Mouse (Mus musculus) left cerebral cortex, adult 6 months (tissue): ENCODE results near the gene Olfr532. TPM values are rescaled to one million over a fixed set of nuclear protein-coding genes. Genes with fewer than 3 reads are reported as not detected.

Experiments used
- long read RNA-seq, 2 experiments: library from polyadenylated mRNA; unstranded; transcript quantifications; one replicate each; pipeline ENCODE4 v2.0.0; 2019 to 2020
- polyA plus RNA-seq: library from polyadenylated mRNA; unstranded; fragments of <200 nt; fragmentation: Nextera tagmentation; gene quantifications from 2 replicates; pipeline ENCODE4 v1.2.3, GENCODE M21; 2021

Olfr532 gene
- not detected in 2 replicates for polyA plus RNA-seq
- long read RNA-seq, experiment 1: 0 reads
- long read RNA-seq, experiment 2: 0 reads

DNA sequence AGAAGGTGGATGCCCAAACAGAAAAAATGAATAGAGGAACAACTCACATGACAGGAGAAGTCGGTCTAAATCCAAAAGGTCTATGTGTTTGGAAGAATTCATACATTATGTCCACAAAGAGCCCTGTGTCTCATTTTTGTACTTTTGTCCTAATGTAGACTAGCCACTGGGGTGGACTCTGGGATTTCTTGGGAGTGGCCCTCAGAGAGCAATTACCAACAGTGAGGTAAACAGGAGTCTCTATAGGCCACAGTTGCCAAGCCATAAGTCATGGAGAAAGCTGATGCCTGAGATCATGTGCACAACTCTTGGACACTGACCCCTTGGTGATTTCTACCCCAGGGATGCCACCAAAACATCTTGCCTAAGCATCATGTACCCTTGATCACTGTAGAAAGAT lies at the start of gene Olfr532:
Olfr532 (minus strand) TSS at position 101 of the 400 bp plus-strand sequence.

DNA sequence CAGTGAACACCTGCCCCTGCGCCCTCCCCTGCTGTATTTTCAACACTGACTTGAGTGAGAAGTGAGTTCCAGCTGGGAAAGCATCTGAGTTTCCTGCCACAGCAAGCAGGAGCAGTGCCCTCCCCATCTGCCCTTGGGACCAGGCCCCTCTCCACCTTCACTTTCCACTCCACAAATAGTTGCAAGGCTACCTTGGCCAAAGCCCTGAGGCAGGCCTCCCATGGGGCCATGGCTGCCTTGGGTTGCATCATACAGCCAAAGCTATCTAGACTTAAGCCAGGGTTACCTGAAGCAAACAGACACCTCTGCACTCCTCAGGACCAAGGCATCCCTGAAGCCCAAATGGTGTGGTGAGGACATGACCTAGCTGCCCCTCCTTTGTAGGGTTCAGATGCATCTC lies 41.6 kb upstream of the Olfr532 start, which contains the start of gene Olfr533:
Olfr533 (plus strand) TSS at position 301 of the 400 bp plus-strand sequence.

DNA sequence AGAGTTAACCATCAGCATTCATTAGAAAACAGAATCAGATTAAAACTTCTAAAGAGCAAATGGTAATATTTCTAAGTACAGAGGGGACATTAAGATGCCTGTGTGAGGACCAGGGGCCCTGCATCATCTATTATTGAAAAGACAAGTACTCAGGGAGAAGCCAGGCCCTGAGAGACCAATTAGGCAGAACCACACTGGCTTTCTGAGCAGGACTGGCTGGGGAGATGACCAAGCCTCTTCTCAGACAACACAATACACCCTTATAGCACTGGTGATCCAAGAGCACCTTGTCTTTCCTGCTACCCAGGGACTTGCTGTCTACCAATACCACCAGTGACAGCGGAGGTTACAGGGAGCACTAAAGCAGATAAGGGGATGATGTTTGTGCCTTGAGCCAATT lies 18.6 kb downstream of the Olfr532 start, which contains the start of gene Olfr531:
Olfr531 (minus strand) TSS at position 101 of the 400 bp plus-strand sequence.

DNA sequence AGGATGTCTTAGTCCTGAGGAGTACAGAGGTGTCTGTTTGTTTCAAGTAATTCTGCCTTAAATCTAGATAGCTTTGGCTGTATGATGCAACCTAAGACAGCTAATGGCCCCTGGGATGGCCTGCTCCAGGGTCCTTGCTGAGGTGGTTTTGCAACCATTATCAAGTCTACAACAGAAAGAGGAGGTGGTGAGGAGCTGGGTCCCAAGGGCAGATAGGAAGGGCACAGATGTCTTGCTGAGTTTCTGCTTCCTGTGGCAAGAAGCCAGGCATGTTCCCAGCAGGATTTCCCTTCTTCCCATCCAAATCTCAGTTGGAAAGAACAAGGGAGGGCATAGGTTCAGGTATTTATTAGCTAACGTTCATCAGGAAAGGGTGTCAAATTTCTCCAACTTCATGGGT lies 45.2 kb downstream of the Olfr532 start, which contains the start of gene Olfr530:
Olfr530 (minus strand) TSS at position 101 of the 400 bp plus-strand sequence.

Other genes with a start within 250 kb of the Olfr532 start
- gene Olfr523, start 248.4 kb downstream of the Olfr532 start, polyA plus RNA-seq: not detected in 2 replicates
- not detected in 2 replicates for gene Olfr524, start 215.7 kb downstream of the Olfr532 start, polyA plus RNA-seq
- gene Cd163l1, start 203.4 kb downstream of the Olfr532 start, polyA plus RNA-seq: not detected in 2 replicates
- not detected in 2 replicates for gene 5830411N06Rik, start 174.4 kb downstream of the Olfr532 start, polyA plus RNA-seq
- gene Olfr525, start 100.8 kb downstream of the Olfr532 start, polyA plus RNA-seq: not detected in 2 replicates
- not detected in 2 replicates for gene Olfr527, start 87.6 kb downstream of the Olfr532 start, polyA plus RNA-seq
- gene Olfr60, start 60.0 kb downstream of the Olfr532 start, polyA plus RNA-seq: not detected in 2 replicates
- gene Olfr530, start 45.3 kb downstream of the Olfr532 start, polyA plus RNA-seq: not detected in 2 replicates
- not detected in 2 replicates for gene Olfr531, start 18.7 kb downstream of the Olfr532 start, polyA plus RNA-seq
- gene Olfr533, start 41.7 kb upstream of the Olfr532 start, polyA plus RNA-seq: not detected in 2 replicates
- not detected in 2 replicates for gene Olfr535, start 62.6 kb upstream of the Olfr532 start, polyA plus RNA-seq
- gene Olfr536, start 85.8 kb upstream of the Olfr532 start, polyA plus RNA-seq: not detected in 2 replicates
- not detected in 2 replicates for gene Olfr538, start 146.2 kb upstream of the Olfr532 start, polyA plus RNA-seq
- not detected in 2 replicates for gene Olfr46, start 179.6 kb upstream of the Olfr532 start, polyA plus RNA-seq
- not detected in 2 replicates for gene Olfr61, start 207.3 kb upstream of the Olfr532 start, polyA plus RNA-seq
- gene Olfr53, start 224.8 kb upstream of the Olfr532 start, polyA plus RNA-seq: not detected in 2 replicates
- gene Olfr539, start 238.3 kb upstream of the Olfr532 start, polyA plus RNA-seq: 0.18 and 0.56 TPM in 2 replicates